Mouse (Mus musculus) left cerebral cortex, postnatal 14 days (tissue): Measurements from ENCODE around the gene Ppp1r3a. TPM values are rescaled to one million over a fixed set of nuclear protein-coding genes. Genes with fewer than 3 reads are reported as not detected.
"Not testable (repeated sequence)": the region's sequence is repeated elsewhere in the genome, so short reads cannot be mapped to it uniquely, and the experiment has no call there.

Experiments
- DNase-seq, 2 experiments: peaks; one replicate each; pipeline ENCODE4 v3.0.0; 2021 to 2022; ENCODE audit warnings: low spot score in 2 of 2, mixed read lengths in 1 of 2
- intact Hi-C: fragments of 180-260 bp; cut with DNase I; formaldehyde crosslinking; loops from one replicate; pipeline ENCODE4 v1.15.1; 2025
- long read RNA-seq, 2 experiments: library from polyadenylated mRNA; stranded (forward); transcript quantifications; one replicate each; pipeline ENCODE4 v2.0.0; 2021
- total RNA-seq, 2 experiments: library from RNA; stranded (reverse); gene quantifications; 2 replicates each; pipeline ENCODE4 v1.2.3; 2021

Ppp1r3a gene
- total RNA-seq = not detected
- long read RNA-seq, experiment 1 = 0 reads
- long read RNA-seq, experiment 2 = 0 reads

DNA sequence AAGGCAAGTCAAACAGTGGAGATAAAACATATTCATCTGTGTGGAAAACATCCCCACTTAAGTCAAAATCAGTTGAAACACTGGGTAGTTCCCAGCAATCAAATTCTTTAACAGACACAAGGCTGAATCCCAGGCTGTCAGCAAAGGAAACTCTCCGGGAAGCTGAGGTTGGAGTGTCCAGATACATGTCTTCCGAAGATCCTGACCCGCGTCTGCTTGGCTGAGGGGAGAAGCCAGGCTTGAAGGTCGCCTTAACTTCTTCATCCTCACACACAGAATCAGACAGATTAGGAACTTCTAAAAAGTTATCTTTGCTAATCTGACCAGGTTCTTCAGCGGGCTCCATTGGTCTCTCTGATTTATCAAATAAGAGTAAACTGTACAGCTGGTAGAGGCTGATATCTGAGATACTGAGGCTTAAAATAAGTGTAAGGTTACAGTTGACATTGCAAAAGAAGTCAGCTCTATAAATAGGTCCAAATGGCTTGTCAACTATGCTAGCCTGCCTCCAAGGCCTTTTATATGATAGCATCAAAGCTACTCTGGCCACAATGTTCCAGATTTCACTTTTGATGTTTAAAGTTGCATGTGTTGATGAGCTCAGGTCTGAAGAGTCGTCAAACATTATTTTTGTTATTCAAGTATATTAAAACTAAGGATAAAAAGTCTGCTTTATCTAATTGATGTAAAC is at the start of gene Ppp1r3a:
Ppp1r3a (minus strand) TSS at position 374 of the 691 bp plus-strand sequence.
- DNase-seq = no peak
- intact Hi-C loops = no loop called here

DNA sequence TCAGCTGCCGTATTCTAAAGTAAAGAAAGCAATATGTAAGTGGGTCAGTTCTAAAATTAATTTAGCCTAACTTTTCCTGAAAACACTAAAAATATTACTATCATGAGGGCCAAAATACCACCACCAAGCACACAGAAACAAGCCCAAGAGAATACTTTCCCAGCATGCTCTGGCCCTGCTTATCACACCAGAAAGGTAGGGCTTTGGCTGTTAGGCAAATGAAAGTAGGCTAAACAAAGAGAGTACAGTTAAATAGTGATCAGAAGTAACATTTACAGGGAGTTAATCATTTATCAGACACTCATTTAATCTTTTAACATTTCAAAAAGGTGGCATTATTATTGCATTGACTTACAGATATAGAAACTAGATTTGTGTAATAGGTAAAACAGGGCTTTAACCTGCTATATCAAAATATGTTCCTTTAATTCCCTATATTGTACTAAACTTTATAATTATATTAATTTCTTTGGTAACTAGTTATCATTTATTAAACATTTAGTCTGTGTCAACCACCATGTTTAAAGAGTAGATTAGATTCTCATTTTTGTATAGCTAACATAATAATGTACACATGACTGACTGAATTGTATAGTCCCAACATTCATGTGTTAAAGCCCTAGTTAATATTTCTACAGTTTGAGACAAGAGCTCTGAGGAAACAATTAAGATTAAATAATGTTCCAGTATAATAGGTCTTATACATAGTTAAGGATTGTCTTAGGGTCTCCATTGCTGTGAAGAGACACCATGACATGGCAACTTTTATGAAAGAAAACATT is 32.3 kb upstream of the Ppp1r3a start:
- DNase-seq = no peak
- intact Hi-C loops = no loop called here

DNA sequence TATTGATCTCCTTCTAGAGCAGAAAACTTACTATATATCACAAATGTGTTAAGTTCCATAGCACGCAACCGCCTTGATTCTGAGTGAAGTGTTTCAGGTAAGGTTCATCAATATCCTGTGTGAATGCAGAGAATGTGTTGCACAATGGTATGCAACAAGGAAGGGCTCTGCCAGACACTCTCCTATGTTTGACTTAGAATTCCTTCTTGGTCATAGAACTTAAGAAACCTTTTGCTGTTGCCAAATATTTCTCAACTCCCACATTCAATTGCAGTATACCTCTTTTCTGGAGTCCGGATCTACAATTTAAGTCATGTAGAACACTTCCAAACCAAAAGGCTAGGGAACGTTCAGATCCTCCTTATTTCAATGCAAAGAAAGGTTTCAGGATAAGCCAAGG is 22.8 kb upstream of the Ppp1r3a start:
- DNase-seq = no peak
- intact Hi-C loops = no loop called here

GRCm38 (mm10) chr6:14771717-14772116 is 16.6 kb upstream of the Ppp1r3a start:
- no peak for DNase-seq
- intact Hi-C loops = no loop called here

- DNase-seq = no peak
- intact Hi-C loops = no loop called here
Measured at GRCm38 (mm10) chr6:14757486-14757885, 2.4 kb upstream of the Ppp1r3a start.

DNA sequence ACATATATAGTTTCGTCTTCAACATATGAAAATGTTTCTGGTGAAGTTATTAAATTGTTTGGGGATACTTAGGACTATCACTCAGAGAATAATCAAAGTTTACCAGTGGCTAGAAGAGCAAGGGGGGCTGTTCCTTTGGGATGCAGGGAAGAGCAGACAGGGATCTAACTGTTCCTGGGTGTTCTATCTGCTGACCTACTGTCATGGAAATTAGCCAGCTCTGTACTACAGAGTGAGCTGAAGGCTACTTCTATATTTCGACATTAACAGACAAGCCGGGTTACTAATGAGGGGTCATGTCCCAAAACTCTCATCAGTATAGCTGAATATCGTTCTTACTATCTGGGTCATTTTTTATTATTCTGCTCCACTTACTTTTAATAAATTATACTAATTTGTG is 1.6 kb downstream of the Ppp1r3a start:
- intact Hi-C loops = no loop called here

GRCm38 (mm10) chr6:14752211-14752610 is 2.9 kb downstream of the Ppp1r3a start:
- intact Hi-C loops = no loop called here
- no peak for DNase-seq

More for the DNA sequence above, 1.6 kb downstream of the Ppp1r3a start:
- no peak for DNase-seq

GRCm38 (mm10) chr6:14747000-14747399 is 8.1 kb downstream of the Ppp1r3a start:
- no peak for DNase-seq
- intact Hi-C loops = no loop called here

DNA sequence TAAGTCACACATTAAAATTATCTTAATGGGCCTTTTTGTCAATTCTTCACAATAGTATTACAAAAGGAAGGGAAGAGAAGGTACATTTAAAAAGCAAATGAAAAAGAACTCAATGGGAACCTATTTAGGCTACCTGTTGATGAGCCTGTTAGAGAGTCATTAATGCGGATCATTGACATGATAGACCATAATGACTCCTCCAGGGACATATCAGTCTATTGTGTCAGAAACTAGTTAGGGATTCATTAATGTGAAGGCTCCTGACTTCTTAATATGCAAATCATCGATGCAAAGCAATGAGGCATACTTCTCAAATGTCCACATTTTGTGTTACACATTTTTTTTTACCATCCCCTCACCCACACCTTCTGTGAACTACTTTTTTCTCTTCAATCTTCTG is 19.1 kb downstream of the Ppp1r3a start:
- DNase-seq = no peak
- intact Hi-C loops = no loop called here

DNA sequence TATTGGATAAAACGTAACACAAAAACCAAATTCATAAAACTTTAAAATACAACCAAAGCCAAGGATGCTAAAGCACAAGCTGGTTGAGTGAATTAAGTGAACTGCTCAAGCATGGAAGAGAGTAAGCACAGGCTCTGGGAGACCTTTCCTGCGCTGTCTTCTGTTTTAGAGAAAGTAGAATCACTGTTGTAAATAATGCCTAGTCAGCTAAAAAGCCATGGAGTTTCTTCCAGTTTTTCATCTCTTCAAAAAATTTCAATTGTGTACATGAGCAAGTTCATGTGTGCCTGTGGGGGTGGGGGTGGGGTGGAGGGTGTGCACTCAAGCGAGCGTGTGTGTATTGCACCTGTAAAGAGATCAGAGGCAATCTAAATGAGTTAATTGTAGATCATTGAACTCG is 24.1 kb downstream of the Ppp1r3a start:
- intact Hi-C loops = no loop called here
- DNase-seq = no peak

DNA sequence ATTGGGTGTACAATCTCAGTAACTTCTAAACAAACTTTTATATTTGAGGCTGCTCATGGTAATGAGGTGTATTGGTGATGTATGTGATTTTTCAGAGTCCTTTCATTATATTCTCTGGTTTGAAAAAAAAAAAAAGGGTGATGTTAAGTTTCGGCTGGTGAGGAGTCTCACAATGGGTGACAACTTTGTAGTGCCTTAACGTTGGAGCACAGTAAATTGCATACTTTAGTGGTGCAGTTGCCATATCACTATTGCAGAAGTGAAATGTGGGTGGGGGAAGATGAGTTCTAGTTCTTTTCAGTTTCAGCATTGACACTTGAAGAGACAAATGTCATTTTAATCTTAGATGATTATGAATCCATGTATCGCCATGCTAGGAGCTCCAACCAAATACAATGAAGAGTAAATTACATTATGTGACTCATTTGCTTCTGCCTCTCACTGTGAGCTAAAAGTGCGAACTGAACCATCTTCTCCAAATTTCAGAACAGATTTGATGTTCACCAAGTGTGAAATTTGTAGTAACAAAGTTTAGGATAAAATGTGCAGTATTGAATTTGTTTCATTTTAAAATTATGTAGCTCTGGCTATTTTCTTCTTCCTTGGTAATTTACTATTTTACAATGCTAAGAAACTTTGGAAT is 34.2 kb downstream of the Ppp1r3a start:
- DNase-seq = peak; percentile 2 to 23
- intact Hi-C loops = no loop called here

DNA sequence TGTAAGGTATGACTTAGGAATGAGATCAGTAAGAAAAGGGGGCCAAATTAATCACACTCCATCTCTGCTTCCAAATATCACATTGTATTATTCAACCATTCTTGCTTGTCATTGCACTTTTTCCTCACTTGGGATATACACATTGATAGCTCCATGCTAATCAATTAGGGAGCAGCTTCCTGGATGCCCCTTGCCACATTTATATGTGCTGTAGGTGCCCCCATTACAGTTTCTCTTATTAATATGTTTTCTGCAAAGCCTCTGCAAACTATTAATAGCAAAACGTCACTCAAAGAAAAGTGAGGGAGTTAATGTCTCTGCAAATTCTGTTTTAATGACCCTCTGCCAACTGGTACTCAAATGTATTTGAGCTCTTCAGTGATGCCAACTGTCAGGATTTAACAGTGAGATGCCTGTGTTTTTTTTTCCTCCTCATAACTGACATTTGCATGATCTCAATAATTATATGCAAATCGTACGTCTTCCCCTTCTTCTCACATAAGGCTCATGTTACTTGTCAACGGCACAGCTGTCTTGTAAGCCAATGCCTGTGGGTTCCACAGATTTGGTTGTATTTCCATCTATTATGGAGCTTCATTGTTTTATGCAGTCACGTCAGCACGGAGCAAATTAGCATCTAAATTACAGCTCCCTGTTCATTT is 34.8 kb downstream of the Ppp1r3a start:
- intact Hi-C loops = no loop called here
- peak in 1 of 2 experiments; percentile 13 for DNase-seq

DNA sequence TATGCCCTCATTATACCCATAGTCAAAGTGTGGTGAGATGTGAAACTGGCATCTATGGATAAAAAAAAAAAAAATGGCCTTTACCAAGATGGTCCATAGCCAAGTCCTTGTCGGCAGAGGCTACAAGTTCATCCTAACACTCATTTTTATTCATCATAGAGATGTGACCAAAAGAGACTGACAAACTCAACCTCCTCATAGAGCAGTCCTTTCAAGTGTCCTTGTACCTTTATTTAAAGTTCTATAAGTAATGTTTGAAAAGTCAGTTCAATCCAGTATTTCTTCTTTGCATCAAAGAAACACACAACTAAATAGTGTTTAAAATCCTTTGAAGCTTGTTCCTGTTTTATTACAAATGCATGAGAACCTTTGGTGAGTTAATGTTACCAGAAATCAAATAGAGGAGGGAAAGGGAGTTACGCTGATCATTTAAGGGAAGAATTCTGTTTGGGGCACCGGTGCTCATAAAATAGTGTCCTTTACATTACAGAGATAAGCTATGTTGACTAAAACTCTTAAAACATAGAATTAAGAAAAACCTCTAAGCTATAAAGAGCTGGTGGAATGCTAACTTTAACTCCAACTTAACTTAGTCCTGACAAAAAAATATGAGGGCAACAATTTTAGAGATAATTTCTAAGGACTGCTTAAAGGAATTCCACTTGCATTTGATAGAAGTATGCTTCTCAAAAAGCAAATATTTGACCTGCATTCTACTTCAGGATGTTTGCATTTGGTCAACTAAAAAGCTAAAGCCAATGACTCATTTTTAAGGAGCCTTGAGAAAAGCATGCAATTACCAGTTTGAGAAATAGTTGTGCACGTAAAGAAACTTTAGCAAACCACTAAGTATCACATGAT is 39.7 kb downstream of the Ppp1r3a start:
- no peak for DNase-seq
- intact Hi-C loops = no loop called here

DNA sequence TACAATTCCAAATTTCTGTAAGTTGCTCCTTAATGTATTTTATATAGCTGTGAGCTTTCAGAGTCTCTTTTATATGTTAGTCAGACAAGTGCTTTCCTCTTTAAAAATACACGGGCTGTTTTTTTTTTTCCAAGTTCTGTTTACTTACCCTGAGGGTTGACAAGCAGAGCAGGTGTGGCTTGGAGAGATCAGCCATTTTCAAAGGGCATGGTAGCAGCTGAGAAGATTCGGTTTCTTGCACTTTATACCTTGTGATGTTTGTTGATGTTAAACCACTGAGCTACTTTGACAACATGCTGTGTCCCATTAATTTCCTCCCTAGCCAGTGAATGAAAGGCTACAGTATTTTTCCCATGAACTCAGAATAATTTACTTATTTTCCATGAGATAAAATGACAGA is 42.9 kb downstream of the Ppp1r3a start:
- intact Hi-C loops = no loop called here
- DNase-seq = no peak

- intact Hi-C loops = no loop called here
Measured at GRCm38 (mm10) chr6:14700030-14700429, 55.0 kb downstream of the Ppp1r3a start.

DNA sequence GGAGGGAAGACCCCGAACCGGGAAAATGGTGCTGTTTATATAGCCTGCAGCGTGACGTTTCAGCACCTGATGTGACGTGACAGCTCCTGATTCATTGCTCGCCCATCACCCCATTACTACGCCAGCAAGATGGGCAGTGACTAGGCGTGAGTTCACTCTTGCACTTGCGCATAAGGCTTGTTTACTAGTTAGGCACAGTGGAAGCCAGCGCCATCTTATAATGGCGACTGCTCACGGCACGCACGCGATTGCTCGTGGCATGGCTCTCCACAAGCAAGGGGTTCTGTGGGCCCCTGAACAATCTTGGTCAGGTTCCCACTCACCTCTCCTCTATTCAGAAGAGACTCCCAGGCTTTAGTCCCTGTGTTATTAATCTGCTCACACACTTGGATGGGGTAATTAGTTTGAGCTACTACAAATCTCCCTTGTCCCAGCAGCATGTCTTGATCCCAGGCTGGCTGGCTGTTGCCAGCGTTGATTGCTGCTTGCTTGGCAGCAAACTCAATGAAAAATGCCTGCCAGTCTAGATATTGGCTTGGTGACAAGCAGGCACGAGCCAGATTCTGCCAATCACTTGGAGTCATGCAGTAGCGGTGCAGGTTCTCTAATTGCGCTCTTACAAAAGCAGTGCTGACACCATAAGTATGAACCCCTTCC is 75.7 kb downstream of the Ppp1r3a start:
- peak; percentile 4 to 10 for DNase-seq
- intact Hi-C loops = not testable (repeated sequence)

More at GRCm38 (mm10) chr6:14700030-14700429, 55.0 kb downstream of the Ppp1r3a start:
- DNase-seq = no peak

DNA sequence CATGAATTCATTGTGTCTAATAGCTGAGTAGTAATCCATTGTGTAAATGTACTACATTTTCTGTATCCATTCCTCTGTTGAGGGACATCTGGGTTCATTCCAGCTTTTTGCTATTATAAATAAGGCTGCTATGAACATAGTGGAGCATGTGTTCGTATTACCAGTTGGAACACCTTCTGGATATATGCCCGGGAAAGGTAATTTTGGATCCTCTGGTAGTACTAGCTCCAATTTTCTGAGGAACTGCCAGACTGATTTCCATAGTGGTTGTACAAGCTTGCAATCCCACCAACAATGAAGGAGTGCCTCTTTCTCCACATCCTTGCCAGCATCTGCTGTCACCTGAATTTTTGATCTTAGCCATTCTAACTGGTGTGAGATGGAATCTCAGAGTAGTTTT is 86.1 kb downstream of the Ppp1r3a start:
- DNase-seq, intact Hi-C loops: not testable (repeated sequence)

GRCm38 (mm10) chr6:14667651-14668050 is 87.4 kb downstream of the Ppp1r3a start:
- DNase-seq, intact Hi-C loops: not testable (repeated sequence)
